Mouse (Mus musculus) spleen, adult 2 months (tissue): ENCODE measurements at regions not wholly inside any gene's neighbourhood (a gene's known extent, or its start where the extent isn't known, plus 50 kb on each side); places are given as distances from the start of the nearest gene placed in this dataset.

Experiments used
- DNase-seq, 2 experiments: peaks; one replicate each; pipeline versions ENCODE4 v3.0.0 to v3.0.0-alpha.2; 2012 to 2021; ENCODE audit warnings: low spot score in 2 of 2, low read depth in 1 of 2
- H3K27ac ChIP-seq: fragments of 200-500 bp; 2 replicates; pipeline ENCODE4 v1.5.1; 2012; ENCODE audit warnings: low read length, inconsistent platforms; ENCODE audit not compliant: insufficient read depth
- H3K27me3 ChIP-seq: fragments of 200-500 bp; 2 replicates; pipeline ENCODE4 v1.6.1; 2012; ENCODE audit warnings: mild to moderate bottlenecking, moderate library complexity, low read length, inconsistent platforms; ENCODE audit not compliant: control insufficient read depth, insufficient read depth
- H3K36me3 ChIP-seq: fragments of 200-500 bp; 2 replicates; pipeline ENCODE4 v1.6.1; 2012; ENCODE audit warnings: mild to moderate bottlenecking, low read length, inconsistent platforms; ENCODE audit not compliant: control insufficient read depth, insufficient read depth
- H3K4me1 ChIP-seq: fragments of 200-500 bp; 2 replicates; pipeline ENCODE4 v1.6.1; 2011; ENCODE audit warnings: inconsistent platforms; ENCODE audit not compliant: control insufficient read depth, insufficient read depth, insufficient read length
- H3K4me3 ChIP-seq: fragments of 200-500 bp; 2 replicates; pipeline ENCODE4 v1.5.1; 2011; ENCODE audit warnings: mild to moderate bottlenecking, inconsistent platforms; ENCODE audit not compliant: insufficient read depth, insufficient read length; ENCODE audit errors: extremely low read depth
- CTCF ChIP-seq: fragments of 200-500 bp; IDR thresholded peaks from 2 replicates; pipeline ENCODE4 v1.5.1; 2011; ENCODE audit warnings: mild to moderate bottlenecking, inconsistent platforms; ENCODE audit not compliant: insufficient read depth, insufficient read length, insufficient replicate concordance; ENCODE audit errors: extremely low read depth
- POLR2A ChIP-seq: fragments of 200-500 bp; IDR thresholded peaks from 2 replicates; pipeline ENCODE4 v1.6.1; 2011; ENCODE audit warnings: low read depth, low read length, inconsistent platforms
- WGBS: fragments of 180-500 bp; shearing (Covaris S2); methylation state at CpG from one replicate; pipeline ENCODE4 v1.1.7; 2018; 5-methylcytosine and 5-hydroxymethylcytosine counted together

DNA sequence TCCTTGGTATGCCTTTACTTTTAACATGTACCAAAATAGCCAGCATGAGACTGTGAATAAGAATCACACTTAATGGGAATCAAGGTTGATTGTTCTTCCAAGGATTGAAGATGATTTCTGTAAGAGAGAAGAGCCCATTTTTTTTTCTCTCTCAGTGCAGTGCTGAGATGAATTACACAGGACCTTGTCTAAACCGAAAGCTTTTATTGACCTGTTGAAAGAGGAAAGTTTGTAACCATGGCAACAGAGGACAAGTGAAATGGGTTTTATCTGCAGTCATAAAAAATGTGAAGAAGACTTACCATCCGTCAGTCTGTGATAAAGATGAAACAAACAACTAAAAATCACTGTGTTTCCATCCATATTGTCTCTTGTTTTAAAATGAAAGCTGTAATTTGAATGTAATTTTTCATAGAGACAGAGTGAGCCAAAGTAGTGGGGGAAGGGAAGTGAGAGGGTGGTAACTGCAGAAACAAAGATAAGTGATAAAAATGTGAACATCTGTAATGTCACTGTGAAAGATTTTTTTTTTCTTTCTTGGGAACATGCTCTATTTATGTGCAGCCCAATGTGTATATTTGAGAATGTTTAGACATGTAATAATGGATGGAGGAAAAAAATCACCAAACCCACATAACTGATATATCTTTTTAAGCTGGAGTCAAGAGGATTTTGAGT, 661.9 kb downstream of the Basp1 start:
- H3K36me3 ChIP-seq: no peaks in the 10 kb centered on the region
- H3K27me3 ChIP-seq: no peaks in the 10 kb centered on the region
- no peak overlapping the region for H3K27ac ChIP-seq
- no peak overlapping the region for H3K4me3 ChIP-seq
- TF ChIP-seq POLR2A (no peak), CTCF (no peak)
- 55% methylated on average over 2 of the region's 2 CpGs for WGBS
- no peaks in the 10 kb centered on the region for H3K4me1 ChIP-seq
- DNase-seq: no peak

DNA sequence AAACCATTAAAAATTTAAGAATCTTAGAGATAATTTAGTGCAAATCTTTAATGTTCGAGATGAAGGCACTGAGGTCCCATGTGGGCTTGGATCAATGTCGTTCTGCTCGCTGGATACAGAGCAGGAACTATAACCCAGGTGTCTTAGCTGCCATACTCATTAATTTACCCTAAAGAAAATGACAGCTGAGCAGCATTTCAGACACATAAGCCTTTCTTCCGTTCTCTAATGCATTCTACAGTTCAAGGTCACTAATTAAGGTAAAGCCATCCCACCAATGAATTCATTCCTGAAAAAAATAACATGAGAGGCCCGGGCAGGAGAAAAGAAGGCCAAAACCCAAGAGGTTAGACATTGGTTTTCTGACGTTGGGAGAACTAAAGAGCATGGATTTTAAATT, 670.3 kb downstream of the Basp1 start:
- H3K4me3 ChIP-seq: no peak overlapping the region

DNA sequence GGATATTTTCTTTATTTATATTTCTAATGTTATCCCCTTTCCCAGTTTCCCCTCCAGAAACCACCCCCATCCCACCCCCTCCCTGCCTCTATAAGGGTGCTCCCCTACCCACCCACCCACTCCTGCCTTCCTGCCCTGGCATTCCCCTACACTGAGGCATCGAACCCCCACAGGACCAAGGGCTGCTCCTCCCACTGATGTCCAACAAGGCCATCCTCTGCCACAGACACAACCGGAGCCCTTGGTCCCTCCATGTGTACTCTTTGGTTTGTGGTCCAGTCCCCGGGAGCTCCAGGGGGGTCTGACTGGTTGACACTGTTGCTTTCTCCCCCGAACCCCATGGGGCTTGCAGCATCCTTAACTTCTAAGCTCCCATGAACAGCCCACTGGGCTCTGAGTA, 688.4 kb downstream of the Basp1 start:
- Histone ChIP-seq H3K27me3 (no peaks in the 10 kb centered on the region), H3K36me3 (no peaks in the 10 kb centered on the region), H3K27ac (no peak overlapping the region), H3K4me1 (no peaks in the 10 kb centered on the region), H3K4me3 (no peak overlapping the region)
- TF ChIP-seq CTCF: no peak
- no peak for TF ChIP-seq POLR2A
- no peak for DNase-seq
- 94% methylated on average over 4 of the region's 4 CpGs for WGBS

More for the DNA sequence above, 670.3 kb downstream of the Basp1 start:
- Histone ChIP-seq H3K4me1 (no peaks in the 10 kb centered on the region), H3K27ac (no peak overlapping the region), H3K27me3 (no peaks in the 10 kb centered on the region), H3K36me3 (no peaks in the 10 kb centered on the region)
- WGBS: 73% methylated on average over 6 of the region's 6 CpGs
- TF ChIP-seq CTCF (no peak), POLR2A (no peak)
- DNase-seq: no peak

DNA sequence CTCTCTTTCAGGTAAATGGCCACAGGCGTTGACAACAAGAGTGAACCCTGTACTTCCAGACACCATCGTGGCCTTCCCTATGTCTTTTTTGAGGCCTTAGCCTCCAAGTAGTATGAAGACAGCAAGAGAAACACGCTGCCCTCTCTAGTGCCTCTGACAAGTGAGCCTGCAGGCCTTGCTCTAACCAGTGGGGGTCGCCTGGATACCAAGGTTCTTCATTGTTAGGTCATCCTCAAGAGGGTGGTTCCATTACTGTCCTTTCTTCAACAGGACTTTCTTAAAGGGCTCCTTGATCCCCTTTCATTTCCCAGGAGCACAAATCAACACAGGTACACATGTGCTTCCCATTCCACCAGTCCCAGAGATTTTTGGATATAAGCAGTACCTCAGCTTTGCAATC, 688.9 kb downstream of the Basp1 start:
- Histone ChIP-seq H3K27ac (no peak overlapping the region), H3K27me3 (no peaks in the 10 kb centered on the region), H3K4me3 (no peak overlapping the region), H3K36me3 (no peaks in the 10 kb centered on the region), H3K4me1 (no peaks in the 10 kb centered on the region)
- TF ChIP-seq CTCF: no peak
- no peak for TF ChIP-seq POLR2A
- DNase-seq: no peak
- WGBS: 45% methylated on average over 4 of the region's 4 CpGs

DNA sequence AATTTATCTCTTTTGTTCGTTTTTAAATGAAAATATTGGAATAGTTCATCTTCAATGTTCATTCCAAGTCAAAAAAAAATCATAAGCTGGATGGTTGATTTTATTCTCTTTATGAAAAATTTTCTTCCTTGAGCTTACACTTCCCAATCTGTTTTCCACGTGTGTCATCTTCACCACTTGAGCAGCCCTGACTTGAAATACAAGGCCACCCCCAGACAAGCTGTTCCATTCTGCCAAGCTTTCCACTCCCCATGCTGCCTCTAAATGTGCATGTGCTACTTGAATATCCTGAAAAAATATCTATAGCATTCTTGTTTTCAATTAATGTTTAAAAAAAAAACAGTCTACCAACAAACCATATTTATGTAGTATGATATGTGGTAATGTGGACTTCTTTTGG, 693.2 kb downstream of the Basp1 start:
- Histone ChIP-seq H3K27me3 (no peaks in the 10 kb centered on the region), H3K36me3 (no peaks in the 10 kb centered on the region), H3K27ac (no peak overlapping the region), H3K4me1 (no peaks in the 10 kb centered on the region), H3K4me3 (no peak overlapping the region)
- TF ChIP-seq CTCF (no peak), POLR2A (no peak)
- DNase-seq: no peak
- WGBS: 61% methylated on average over 2 of the region's 2 CpGs

DNA sequence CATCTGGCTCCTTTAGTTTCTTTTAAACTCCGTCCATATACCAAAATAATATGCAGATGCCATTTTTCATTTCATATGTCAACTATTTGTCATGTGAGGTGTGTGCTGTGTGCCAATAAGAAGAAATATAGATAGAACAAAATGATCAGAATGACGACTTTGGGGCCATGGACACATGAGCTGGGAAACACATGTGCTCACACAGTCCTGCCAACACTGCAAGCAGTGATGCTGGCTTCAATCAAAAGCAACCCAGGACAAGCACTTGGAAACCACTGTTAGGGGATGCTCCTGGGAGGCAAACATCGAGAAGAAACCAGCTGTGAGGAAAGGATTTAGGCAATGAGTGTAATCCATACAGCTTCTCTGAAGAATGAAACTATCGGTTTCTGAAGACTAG, 731.4 kb downstream of the Basp1 start:
- Histone ChIP-seq H3K27ac (no peak overlapping the region), H3K27me3 (no peaks in the 10 kb centered on the region), H3K36me3 (no peaks in the 10 kb centered on the region), H3K4me3 (no peak overlapping the region), H3K4me1 (no peaks in the 10 kb centered on the region)
- DNase-seq: no peak
- no peak for TF ChIP-seq CTCF
- TF ChIP-seq POLR2A: no peak
- 70% methylated on average over 4 of the region's 4 CpGs for WGBS

DNA sequence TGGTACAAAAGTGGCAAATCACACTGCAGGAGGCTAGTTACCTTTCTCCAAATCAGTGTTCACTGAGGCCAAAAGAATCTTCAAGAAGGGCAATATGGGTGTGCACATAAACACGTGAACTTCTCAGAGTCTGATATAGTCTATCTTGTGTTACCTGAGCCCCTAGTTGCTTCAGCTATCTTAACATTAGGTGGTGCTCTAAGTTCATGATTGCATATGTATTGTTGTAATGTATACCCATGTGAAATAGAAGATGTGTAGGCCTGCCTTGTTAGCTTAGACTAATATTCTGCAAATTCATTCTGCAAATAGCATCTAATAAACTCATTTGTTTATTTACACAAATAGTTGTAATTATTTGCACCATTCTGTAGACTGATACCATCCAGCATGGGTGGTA, 764.6 kb downstream of the Basp1 start:
- WGBS: 85% methylated on average over 1 of the region's 1 CpGs
- Histone ChIP-seq H3K4me1 (no peaks in the 10 kb centered on the region), H3K27me3 (no peaks in the 10 kb centered on the region), H3K36me3 (no peaks in the 10 kb centered on the region), H3K4me3 (no peak overlapping the region), H3K27ac (no peak overlapping the region)
- TF ChIP-seq POLR2A: no peak
- TF ChIP-seq CTCF: no peak
- DNase-seq: no peak
